Mouse (Mus musculus) induced T-regulatory cell, adult 2 months (primary cell): ENCODE results near the gene Tbc1d14.

Experiments used
- DNase-seq: peaks from one replicate; pipeline ENCODE4 v3.0.0-alpha.2; 2012; ENCODE audit warnings: low read depth

The Tbc1d14 gene

GRCm38 (mm10) chr5:36461231-36461630, 131.8 kb downstream of the Tbc1d14 start:
- DNase-seq = no peak

GRCm38 (mm10) chr5:36460712-36461111, 132.4 kb downstream of the Tbc1d14 start:
- DNase-seq = no peak

- DNase-seq = peak; percentile 83
Measured at GRCm38 (mm10) chr5:36458926-36459325, 134.2 kb downstream of the Tbc1d14 start.

GRCm38 (mm10) chr5:36457706-36458105, 135.4 kb downstream of the Tbc1d14 start:
- DNase-seq = no peak

GRCm38 (mm10) chr5:36452821-36453220, 140.3 kb downstream of the Tbc1d14 start:
- no peak for DNase-seq

- no peak for DNase-seq
Measured at GRCm38 (mm10) chr5:36451872-36452389, 141.1 kb downstream of the Tbc1d14 start.

- DNase-seq = peak; percentile 22
Measured at GRCm38 (mm10) chr5:36451119-36451518, 142.0 kb downstream of the Tbc1d14 start.

- DNase-seq = no peak
Measured at GRCm38 (mm10) chr5:36449710-36450358, 143.2 kb downstream of the Tbc1d14 start.

GRCm38 (mm10) chr5:36447872-36448271, 145.2 kb downstream of the Tbc1d14 start:
- DNase-seq = no peak

GRCm38 (mm10) chr5:36446166-36446890, 146.7 kb downstream of the Tbc1d14 start:
- DNase-seq = no peak

GRCm38 (mm10) chr5:36445028-36445427, 148.0 kb downstream of the Tbc1d14 start:
- no peak for DNase-seq

- DNase-seq = no peak
Measured at GRCm38 (mm10) chr5:36444611-36445010, 148.5 kb downstream of the Tbc1d14 start.

GRCm38 (mm10) chr5:36440741-36441140, 152.3 kb downstream of the Tbc1d14 start:
- no peak for DNase-seq
